Mouse (Mus musculus): ENCODE results near the gene Dmac1.
"Not testable (repeated sequence)": the region's sequence is repeated elsewhere in the genome, so short reads cannot be mapped to it uniquely, and the experiment has no call there.

Gene Dmac1

GRCm38 (mm10) chr4:75278197-75279175 lies at the start of gene Dmac1:
Dmac1 (minus strand) TSS chr4:75278305.
- peak; percentile 94 to 95 for DNase-seq (ENCODE audit: low spot score in 2 of 2)

DNA sequence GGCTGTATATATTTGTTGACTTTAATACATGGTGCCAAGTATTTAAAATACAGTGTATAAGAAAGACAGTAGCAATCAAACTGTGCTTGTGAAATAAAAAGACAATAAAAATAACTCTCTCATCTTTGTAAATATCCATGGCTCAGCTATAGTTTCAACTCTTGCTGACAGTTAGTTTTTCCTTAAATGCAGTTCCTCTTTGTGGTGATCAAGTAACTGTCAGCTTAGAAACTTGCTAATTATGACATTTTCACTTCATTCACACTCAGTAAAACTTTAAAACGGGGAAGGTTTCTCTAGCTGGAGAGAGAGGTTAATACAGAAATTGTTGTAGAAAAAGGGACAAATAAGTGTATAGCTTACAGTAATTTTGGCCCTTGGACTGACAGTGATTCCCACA lies 37.3 kb upstream of the Dmac1 start:
- DNase-seq (ENCODE audit: low spot score in 2 of 2): no peak

DNA sequence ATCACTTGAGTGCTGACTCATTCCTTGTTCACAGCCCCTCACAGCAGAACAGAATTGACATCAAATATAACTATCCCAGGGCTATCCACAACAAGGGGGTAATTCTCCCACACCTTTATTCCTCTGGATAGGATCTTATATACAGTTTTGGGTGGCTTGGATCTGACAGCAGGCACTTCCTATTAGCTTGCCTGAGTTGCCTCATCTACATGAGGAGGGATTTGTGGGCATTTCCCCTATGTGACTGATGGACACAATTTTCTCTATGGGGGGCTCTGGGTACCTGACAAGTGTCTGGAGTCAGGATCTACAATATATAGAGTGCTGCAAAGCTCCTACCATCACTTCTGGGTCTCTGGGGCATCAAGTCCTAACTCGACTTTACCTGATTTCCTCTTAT lies 36.9 kb upstream of the Dmac1 start:
- no peak for DNase-seq (ENCODE audit: low spot score in 2 of 2)

DNA sequence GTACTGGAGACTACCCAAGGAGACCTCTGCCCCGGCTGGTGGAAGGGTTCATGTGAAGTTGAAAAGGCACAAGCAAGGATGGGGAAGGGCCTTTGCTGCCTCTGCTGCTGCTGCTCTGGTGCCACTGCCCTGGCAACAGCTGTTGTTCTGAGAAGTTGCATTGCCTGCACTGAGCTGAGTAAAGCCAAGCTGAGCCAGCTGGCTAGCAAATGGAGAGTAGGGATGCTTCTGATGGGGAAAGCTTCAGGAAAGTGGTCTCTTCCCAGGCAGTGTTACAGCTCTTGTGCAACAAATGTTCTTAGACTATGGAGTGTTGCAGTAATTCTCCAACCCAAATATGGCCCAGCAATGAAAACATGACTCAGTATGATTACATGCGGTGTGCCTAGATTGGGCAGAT lies 33.8 kb upstream of the Dmac1 start:
- no peak for DNase-seq (ENCODE audit: low spot score in 2 of 2)

- no peak for DNase-seq (ENCODE audit: low spot score in 2 of 2)
Measured at GRCm38 (mm10) chr4:75311305-75311704, 33.2 kb upstream of the Dmac1 start.

GRCm38 (mm10) chr4:75300205-75300972 lies 22.3 kb upstream of the Dmac1 start:
- DNase-seq (ENCODE audit: low spot score in 2 of 2): no peak

DNA sequence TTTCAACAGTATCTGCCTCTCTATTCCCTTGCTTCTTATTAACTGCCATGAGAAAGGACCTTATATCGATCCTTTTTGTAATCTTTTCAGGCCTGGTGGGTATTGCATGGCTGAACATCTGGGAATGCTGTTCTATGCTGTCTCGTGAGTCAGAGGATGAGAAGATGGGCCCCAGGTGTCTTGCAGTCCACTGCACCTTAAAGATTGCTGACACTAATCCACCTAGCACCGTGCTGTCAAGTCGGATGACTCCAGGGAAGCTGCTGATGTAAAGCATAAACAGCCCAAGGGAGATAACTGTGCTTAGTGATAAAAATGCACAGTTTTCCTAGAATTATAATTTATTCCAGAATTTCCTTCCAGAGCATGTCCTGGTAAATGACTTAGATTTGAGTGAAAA lies 14.2 kb upstream of the Dmac1 start:
- no peak for DNase-seq (ENCODE audit: low spot score in 2 of 2)

DNA sequence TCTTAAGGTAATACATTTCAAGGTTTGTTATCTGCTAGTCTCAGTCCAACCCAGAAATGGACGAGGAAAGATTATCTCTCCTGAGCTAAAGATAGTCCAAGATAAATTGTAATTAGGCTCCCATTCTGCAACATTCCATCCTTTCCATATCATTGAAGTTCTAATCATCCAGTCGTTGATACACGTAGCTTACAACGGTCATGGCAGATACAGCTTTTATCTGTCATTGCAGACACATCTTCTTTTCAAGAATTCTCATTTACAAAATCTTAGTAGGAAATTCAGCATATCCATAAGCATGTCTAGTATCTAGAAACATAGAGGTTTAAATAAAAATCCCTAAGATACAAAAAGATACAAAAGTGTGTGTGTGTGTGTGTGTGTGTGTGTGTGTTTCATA lies 13.0 kb upstream of the Dmac1 start:
- DNase-seq (ENCODE audit: low spot score in 2 of 2): no peak

GRCm38 (mm10) chr4:75277467-75278196 lies 473 bp downstream of the Dmac1 start:
- no peak for DNase-seq (ENCODE audit: low spot score in 2 of 2)

DNA sequence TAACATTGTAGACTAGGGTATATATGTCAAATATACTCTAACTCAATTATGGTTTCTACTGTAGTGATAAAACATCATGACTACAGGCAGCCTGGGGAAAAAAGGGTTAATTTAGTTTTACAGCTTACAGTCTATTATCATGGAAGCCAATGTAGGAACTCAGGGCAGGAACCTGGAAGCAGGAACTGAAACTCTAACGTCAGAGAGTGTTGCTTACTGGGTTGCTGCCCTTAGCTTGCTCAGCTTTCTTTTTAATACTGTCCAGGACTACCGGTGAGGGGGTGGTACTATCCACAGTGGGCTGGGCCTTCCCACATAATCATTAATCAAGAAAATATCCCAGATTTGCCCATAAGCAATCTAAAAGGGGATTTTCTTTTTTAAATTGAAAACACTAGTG lies 2.4 kb downstream of the Dmac1 start:
- DNase-seq (ENCODE audit: low spot score in 2 of 2): no peak

DNA sequence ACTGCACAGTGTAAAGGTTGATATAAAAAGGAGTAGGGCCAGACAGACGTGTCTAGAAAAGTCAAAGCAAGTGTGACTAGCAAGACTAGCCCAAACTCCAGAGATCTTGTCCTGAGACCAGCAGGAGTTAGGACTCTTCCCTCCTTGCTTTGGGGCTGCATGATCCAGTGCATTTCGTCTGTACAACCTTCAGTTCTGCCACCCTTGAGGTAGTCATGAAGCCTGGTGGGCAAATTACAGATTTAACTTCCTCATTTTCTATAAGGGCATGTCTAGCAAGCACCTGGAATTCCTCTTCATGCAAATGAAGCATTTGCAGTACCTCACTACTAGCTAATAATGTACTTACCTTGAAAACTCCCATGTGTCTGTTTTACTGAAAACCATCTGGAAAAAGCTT lies 10.2 kb downstream of the Dmac1 start:
- DNase-seq (ENCODE audit: low spot score in 2 of 2): no peak

DNA sequence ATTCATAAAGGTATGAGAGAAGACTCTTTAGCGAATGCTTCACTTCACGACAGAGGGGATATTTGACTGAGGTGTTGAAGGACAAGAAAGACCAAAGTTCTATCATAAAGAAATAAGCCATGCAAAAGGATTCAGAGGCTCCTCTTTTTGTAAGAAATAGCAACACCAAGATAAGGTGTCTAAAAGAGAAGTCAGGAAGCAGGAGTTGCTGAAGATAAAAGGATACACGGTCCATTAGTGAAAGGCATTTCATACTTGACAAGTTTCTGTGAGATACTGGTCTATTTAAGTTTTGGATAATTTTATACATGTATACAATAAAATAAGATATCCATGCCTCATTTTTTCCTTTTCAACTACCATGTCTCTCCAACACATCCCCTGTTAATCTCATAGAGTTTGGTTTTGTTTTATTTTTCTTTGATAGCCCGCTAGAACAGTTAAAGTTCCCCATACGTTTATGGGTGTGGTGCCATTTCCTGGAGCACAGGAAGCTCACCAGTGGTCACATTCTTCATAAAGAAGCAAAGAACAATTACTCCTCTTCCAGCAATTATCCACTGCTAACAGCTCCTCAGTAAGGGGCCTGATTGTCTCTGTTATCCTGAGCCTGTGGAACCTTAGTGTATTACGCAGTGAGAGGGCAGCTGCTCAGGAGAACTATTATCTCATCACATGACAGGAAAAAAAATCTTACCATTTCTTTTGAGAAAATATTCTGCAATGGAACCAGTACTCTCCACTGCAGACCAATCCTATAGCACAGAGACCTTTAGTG lies 11.1 kb downstream of the Dmac1 start:
- no peak for DNase-seq (ENCODE audit: low spot score in 2 of 2)

GRCm38 (mm10) chr4:75264219-75264618 lies 13.9 kb downstream of the Dmac1 start:
- no peak for DNase-seq (ENCODE audit: low spot score in 2 of 2)

DNA sequence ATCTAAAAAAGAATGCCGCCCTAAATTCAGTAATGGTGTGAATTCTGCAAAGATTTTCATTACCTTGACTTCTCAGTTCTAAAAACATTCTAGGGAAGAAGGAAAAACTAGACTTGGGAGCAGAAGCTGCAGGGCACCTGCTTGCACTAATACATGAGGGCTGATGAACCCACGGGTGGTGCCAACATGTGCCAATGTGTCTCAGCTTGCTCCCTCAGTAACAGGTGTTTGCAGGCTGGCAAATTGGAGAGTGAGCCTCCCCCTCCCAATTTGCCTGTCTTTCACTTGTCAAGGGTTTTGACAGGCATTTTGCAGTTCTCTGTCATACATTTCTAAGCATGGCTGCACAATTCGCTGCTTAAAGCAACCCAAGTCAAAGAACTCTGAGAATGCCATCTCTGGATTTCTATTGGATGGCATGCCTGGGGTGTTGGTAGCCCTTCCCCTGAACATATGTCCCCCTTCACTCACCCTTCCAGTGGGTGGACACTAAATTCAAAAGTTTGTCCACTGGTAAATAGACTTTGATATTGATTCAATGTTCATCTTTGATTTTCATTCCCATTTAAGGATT lies 14.5 kb downstream of the Dmac1 start:
- no peak for DNase-seq (ENCODE audit: low spot score in 2 of 2)

DNA sequence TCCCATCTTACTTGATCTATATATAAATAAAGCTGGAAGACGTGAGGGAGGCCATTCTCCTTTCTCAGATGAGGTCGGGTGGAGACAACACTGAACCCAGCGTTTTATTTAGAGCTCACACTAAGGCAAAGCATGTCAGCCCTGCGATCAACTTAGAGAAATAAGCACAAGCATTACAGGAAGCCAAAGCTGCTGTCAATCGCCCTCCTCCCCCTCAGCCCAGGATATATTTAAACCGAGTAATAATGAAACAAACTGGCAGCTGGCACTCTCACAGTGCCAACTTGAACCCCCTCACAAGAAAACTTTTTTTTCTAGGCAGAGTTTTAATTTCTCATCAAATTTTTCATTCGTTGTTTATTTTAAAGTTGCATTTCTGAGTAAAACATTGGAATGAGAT lies 15.7 kb downstream of the Dmac1 start:
- DNase-seq (ENCODE audit: low spot score in 2 of 2): no peak

- no peak for DNase-seq (ENCODE audit: low spot score in 2 of 2)
Measured at GRCm38 (mm10) chr4:75260156-75260555, 17.9 kb downstream of the Dmac1 start.

GRCm38 (mm10) chr4:75259447-75259846 lies 18.7 kb downstream of the Dmac1 start:
- no peak for DNase-seq (ENCODE audit: low spot score in 2 of 2)

GRCm38 (mm10) chr4:75234602-75235001 lies 43.5 kb downstream of the Dmac1 start:
- DNase-seq (ENCODE audit: low spot score in 2 of 2): not testable (repeated sequence)
